In genomic region chr9:88380076-88380475, GRCm38 (mm10) we compare ENCODE assay signal across 16 mouse cellular contexts. TPM values are rescaled to one million over a fixed set of nuclear protein-coding genes. Genes with fewer than 3 reads are reported as not detected.
DNase-seq lines count a peak whose midpoint lies in the region; ATAC-seq and TF ChIP-seq lines count a peak whose summit lies in the region.
"Had no signal": no experiment of that assay in that cellular context is flagged by ENCODE, and none has a peak within 500 bp of the region (broad histone marks: within the 10 kb centered on the region; RNA-seq: fewer than 3 reads in every experiment).

No protein-coding gene starts in this region.

- no peaks in the 10 kb centered on the region for H3K4me1 ChIP-seq in midbrain, postnatal 0 days (ENCODE audit: insufficient read depth, low read length)
- H3K4me1 ChIP-seq: heart, embryonic 15.5 days; lung, embryonic 15.5 days; midbrain, embryonic 15.5 days had no signal

- H3K36me3 ChIP-seq in midbrain, postnatal 0 days (ENCODE audit: insufficient read depth, low read length): peaks cover 30% of the 10 kb centered on the region

- H3K9ac ChIP-seq in midbrain, postnatal 0 days (replicated peaks; ENCODE audit: low read length, poor library complexity, severe bottlenecking): no peak overlapping the region
- H3K9ac ChIP-seq: heart, embryonic 15.5 days; lung, embryonic 15.5 days; midbrain, embryonic 15.5 days had no signal

- H3K27ac ChIP-seq in midbrain, postnatal 0 days (ENCODE audit: low read depth, low read length): no peak overlapping the region
- H3K27ac ChIP-seq: gastrocnemius, adult 2 months; heart, embryonic 15.5 days; lung, embryonic 15.5 days; midbrain, embryonic 15.5 days had no signal

- peak; percentile 81 for DNase-seq in 3T3-L1 (ENCODE audit: low read depth, low spot score)
- DNase-seq in CD8-positive naive resting alpha-beta T cell, adult 2 months (ENCODE audit: low read depth in 2 of 2, low spot score in 2 of 2): peak; percentile 58 to 60
- peak; percentile 79 for DNase-seq in naive thymus-derived CD4-positive, alpha-beta T cell, adult 2 months (ENCODE audit: low read depth)
- no peak for DNase-seq in urinary bladder, postnatal 4 days (ENCODE audit: low spot score in 2 of 2)
- no peak for DNase-seq in cerebellum, postnatal 14 days
- DNase-seq in midbrain, postnatal 0 days (ENCODE audit: low spot score): no peak
- DNase-seq in cerebellum, adult 11-12 months: no peak
- DNase-seq: gastrocnemius, adult 2 months; spleen, adult 18-20 months had no signal

- H3K9me3 ChIP-seq in midbrain, postnatal 0 days (ENCODE audit: low read length): no peaks in the 10 kb centered on the region
- H3K9me3 ChIP-seq: heart, embryonic 15.5 days; lung, embryonic 15.5 days; midbrain, embryonic 15.5 days had no signal

- peak; percentile 93 for ATAC-seq in hematopoietic stem cell, adult 5-6 weeks (replicated peaks in 1 of 2; ENCODE audit: insufficient read depth in 1 of 2, low FRiP score in 2 of 2, low TSS enrichment in 1 of 2, low read depth in 1 of 2, poor library complexity in 2 of 2, severe bottlenecking in 2 of 2)
- no peak for ATAC-seq in midbrain, postnatal 0 days (ENCODE audit: low FRiP score)
- ATAC-seq: intestine, embryonic 16.5 days; midbrain, embryonic 15.5 days; Patski had no signal

- 81% methylated on average over 7 of the region's 7 CpGs for WGBS in midbrain, postnatal 0 days

- H3K4me3 ChIP-seq in midbrain, postnatal 0 days (ENCODE audit: low read depth, low read length): no peak overlapping the region
- H3K4me3 ChIP-seq: erythroblast, embryonic 14.5 days; gastrocnemius, adult 2 months; heart, embryonic 15.5 days; lung, embryonic 15.5 days; midbrain, embryonic 15.5 days had no signal

- no peak for TF ChIP-seq CTCF in midbrain, postnatal 0 days (IDR thresholded peaks at IDR 0.05)

- no peak overlapping the region for H3K4me2 ChIP-seq in midbrain, postnatal 0 days (ENCODE audit: low read depth, low read length, poor library complexity, severe bottlenecking)
- H3K4me2 ChIP-seq: heart, embryonic 15.5 days; lung, embryonic 15.5 days; midbrain, embryonic 15.5 days had no signal

- H3K27me3 ChIP-seq in midbrain, postnatal 0 days (ENCODE audit: insufficient read depth, low read length): no peaks in the 10 kb centered on the region
- H3K27me3 ChIP-seq: heart, embryonic 15.5 days; lung, embryonic 15.5 days; midbrain, embryonic 15.5 days; Patski had no signal

RNA-seq across cellular contexts. Expression of gene Nt5e, which starts 53.1 kb away (rescaled TPM):
- total RNA-seq in hematopoietic stem cell, adult 5-6 weeks (2017): 1.8 and 2.0 TPM in 2 replicates
- total RNA-seq in midbrain, postnatal 0 days (2014; rRNA removed): 4.2 and 5.3 TPM in 2 replicates
- 2.2 and 2.6 TPM in 2 replicates for polyA plus RNA-seq in midbrain, postnatal 0 days (2015; fragmentation: Nextera tagmentation; extraction: Ambion mirVana)
- polyA plus RNA-seq: erythroblast, embryonic 14.5 days had no signal

RNA-seq across cellular contexts. Expression of gene Snx14, which starts 58.7 kb away (rescaled TPM):
- total RNA-seq in hematopoietic stem cell, adult 5-6 weeks (2017): 27.0 and 35.6 TPM in 2 replicates
- 33.5 and 43.0 TPM in 2 replicates for total RNA-seq in midbrain, postnatal 0 days (2014; rRNA removed)
- polyA plus RNA-seq in midbrain, postnatal 0 days (2015; fragmentation: Nextera tagmentation; extraction: Ambion mirVana): 28.6 TPM in 2 replicates

Comparison
In these comparisons a context has a peak if more than half of its experiments do, and no peak if none do; other contexts are left out.
1. DNase-seq: peak in 3T3-L1 (single experiment), CD8-positive naive resting alpha-beta T cell, adult 2 months (2 of 2) and naive thymus-derived CD4-positive, alpha-beta T cell, adult 2 months (single experiment); none in urinary bladder, postnatal 4 days (0 of 2), cerebellum, postnatal 14 days (0 of 2), midbrain, postnatal 0 days (single experiment) and cerebellum, adult 11-12 months (single experiment).